26 mouse cellular contexts compared by ENCODE assay signal in the genomic region with DNA sequence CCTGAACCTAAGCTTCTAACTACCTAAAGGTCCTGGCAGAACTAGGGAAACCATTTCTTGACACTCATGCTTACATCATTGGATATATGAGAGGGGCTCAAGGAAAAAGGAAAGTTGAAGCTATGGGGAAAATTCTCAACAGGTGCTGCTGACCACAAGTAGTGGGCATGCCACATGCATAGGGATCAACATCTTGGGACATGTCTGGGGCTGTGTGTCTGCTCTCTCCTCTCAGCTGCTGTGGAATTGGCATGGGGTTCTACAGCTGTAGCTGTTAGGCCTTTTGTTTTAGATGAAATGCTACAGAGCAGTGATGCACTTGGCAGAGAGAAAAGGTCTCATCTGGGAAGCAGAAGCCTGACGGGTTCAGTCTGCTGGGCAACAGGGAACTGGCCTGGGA.
"Had no signal": no experiment of that assay in that cellular context is flagged by ENCODE, and none has a peak within 500 bp of the region (broad histone marks: within the 10 kb centered on the region; RNA-seq: fewer than 3 reads in every experiment).

No protein-coding gene starts in this region.

- ATAC-seq: hindbrain, embryonic 16.5 days; inflammation-experienced regulatory T-cells, adult 6 months; intestine, embryonic 15.5 days; intestine, postnatal 0 days had no signal

- H3K9me3 ChIP-seq: heart, embryonic 12.5 days; hindbrain, embryonic 10.5 days; hindbrain, embryonic 12.5 days; intestine, embryonic 15.5 days; limb, embryonic 10.5 days; limb, embryonic 12.5 days; liver, embryonic 13.5 days had no signal

- H3K27me3 ChIP-seq: heart, embryonic 12.5 days; hindbrain, embryonic 12.5 days; intestine, embryonic 15.5 days; limb, embryonic 12.5 days; liver, embryonic 13.5 days had no signal

- H3K4me2 ChIP-seq: heart, embryonic 12.5 days; hindbrain, embryonic 12.5 days; hindbrain, embryonic 14.5 days; intestine, embryonic 15.5 days; limb, embryonic 12.5 days; liver, embryonic 11.5 days; liver, embryonic 13.5 days had no signal

- H3K27ac ChIP-seq: heart, adult 2 months; hindbrain, embryonic 10.5 days; hindbrain, embryonic 12.5 days; hindbrain, embryonic 14.5 days; intestine, embryonic 15.5 days; layer of hippocampus, adult 2 months; left cerebral cortex, adult 2 months; limb, embryonic 10.5 days; limb, embryonic 12.5 days; liver, embryonic 13.5 days had no signal

- H3K4me3 ChIP-seq: heart, adult 2 months; heart, embryonic 12.5 days; hindbrain, embryonic 10.5 days; hindbrain, embryonic 12.5 days; intestine, embryonic 15.5 days; layer of hippocampus, adult 2 months; left cerebral cortex, adult 2 months; limb, embryonic 10.5 days; limb, embryonic 12.5 days; liver, embryonic 13.5 days had no signal

- H3K4me1 ChIP-seq: hindbrain, embryonic 10.5 days; hindbrain, embryonic 12.5 days; intestine, embryonic 15.5 days; limb, embryonic 10.5 days; limb, embryonic 12.5 days; liver, embryonic 13.5 days had no signal

- H3K9ac ChIP-seq: heart, embryonic 12.5 days; hindbrain, embryonic 12.5 days; hindbrain, embryonic 14.5 days; intestine, embryonic 15.5 days; limb, embryonic 12.5 days; liver, embryonic 13.5 days had no signal

- DNase-seq: gastrocnemius, postnatal 14 days; gastrocnemius, postnatal 36 days; heart, adult 11 months; heart, adult 2 months; heart, postnatal 10 days; heart, postnatal 4 days; kidney, adult 18-20 months; kidney, adult 8-10 months; kidney, postnatal 10 days; kidney, postnatal 25 days; kidney, postnatal 4 days; liver; liver, embryonic 13.5 days had no signal
